In genomic region chr19:9047946-9048387, GRCm38 (mm10) we compare ENCODE assay signal across 15 mouse cellular contexts. TPM values are rescaled to one million over a fixed set of nuclear protein-coding genes. Genes with fewer than 3 reads are reported as not detected.
DNase-seq lines count a peak whose midpoint lies in the region; ATAC-seq and TF ChIP-seq lines count a peak whose summit lies in the region.
"Had no signal": no experiment of that assay in that cellular context is flagged by ENCODE, and none has a peak within 500 bp of the region (broad histone marks: within the 10 kb centered on the region; RNA-seq: fewer than 3 reads in every experiment).

No protein-coding gene starts in this region.

- no peak overlapping the region for H3K27ac ChIP-seq in heart, adult 2 months
- H3K27ac ChIP-seq in lung, embryonic 16.5 days (ENCODE audit: low read length): peak overlapping the region; percentile 79
- H3K27ac ChIP-seq: liver, embryonic 13.5 days had no signal

- H3K27me3 ChIP-seq in heart, adult 2 months (ENCODE audit: control insufficient read depth, insufficient read depth, low read length): no peaks in the 10 kb centered on the region
- H3K27me3 ChIP-seq in lung, embryonic 16.5 days (ENCODE audit: control insufficient read depth, insufficient read depth, low read depth, low read length): no peaks in the 10 kb centered on the region
- H3K27me3 ChIP-seq: liver, embryonic 13.5 days; Patski had no signal

- TF ChIP-seq POLR2A in heart, adult 2 months (IDR thresholded peaks at IDR 0.05; ENCODE audit: insufficient read depth, low read depth, low read length): no peak

- peak; percentile 76 for ATAC-seq in lung, embryonic 16.5 days (ENCODE audit: low read depth)
- ATAC-seq in megakaryocyte, adult 5-6 weeks (ENCODE audit: poor library complexity, severe bottlenecking): no peak
- ATAC-seq: hindbrain, embryonic 16.5 days; Patski had no signal

- WGBS in heart, adult 2 months: 16% methylated on average over 1 of the region's 1 CpGs
- WGBS in lung, embryonic 16.5 days: 10% methylated on average over 1 of the region's 1 CpGs

- TF ChIP-seq CTCF in heart, adult 2 months (IDR thresholded peaks at IDR 0.05): no peak

- no peak for TF ChIP-seq EP300 in heart, adult 2 months (IDR thresholded peaks at IDR 0.05; ENCODE audit: insufficient read depth, low read depth, low read length)

- intact Hi-C loops in heart, adult 2 months (cut with DNase I): no loop called here

- H3K4me2 ChIP-seq in lung, embryonic 16.5 days (ENCODE audit: low read depth, low read length): no peak overlapping the region

- peak; percentile 89 for DNase-seq in heart, adult 11 months
- DNase-seq in heart, adult 2 months: no peak
- peak; percentile 33 to 47 for DNase-seq in kidney, postnatal 36 days
- no peak for DNase-seq in kidney, adult 8-10 months
- peak; percentile 83 for DNase-seq in adipocyte (ENCODE audit: low spot score)
- DNase-seq in cerebellum, adult 11-12 months: no peak
- DNase-seq: B cell, adult 2 months; cerebellum, postnatal 14 days; liver, embryonic 13.5 days had no signal

- H3K9me3 ChIP-seq in lung, embryonic 16.5 days (ENCODE audit: control insufficient read depth, low read length): no peaks in the 10 kb centered on the region

- no peaks in the 10 kb centered on the region for H3K79me2 ChIP-seq in heart, adult 2 months (replicated peaks; ENCODE audit: control insufficient read depth, insufficient read depth, low read length)

- no peak overlapping the region for H3K4me3 ChIP-seq in heart, adult 2 months
- H3K4me3 ChIP-seq in lung, embryonic 16.5 days (ENCODE audit: low read length): no peak overlapping the region
- H3K4me3 ChIP-seq: liver, embryonic 13.5 days had no signal

- no peaks in the 10 kb centered on the region; the same call in 1 of the 2 replicates for H3K4me1 ChIP-seq in heart, adult 2 months (ENCODE audit: control insufficient read depth, insufficient read depth, low read length)
- H3K4me1 ChIP-seq in lung, embryonic 16.5 days (replicated peaks; ENCODE audit: control insufficient read depth, insufficient read depth, low read length): peaks cover 18% of the 10 kb centered on the region

- H3K36me3 ChIP-seq in heart, adult 2 months (ENCODE audit: control insufficient read depth, insufficient read depth, low read length): no peaks in the 10 kb centered on the region
- H3K36me3 ChIP-seq in lung, embryonic 16.5 days (ENCODE audit: control insufficient read depth, insufficient read depth, low read length): no peaks in the 10 kb centered on the region

- no peak overlapping the region for H3K9ac ChIP-seq in heart, adult 2 months (ENCODE audit: low read depth, low read length)
- no peak overlapping the region for H3K9ac ChIP-seq in lung, embryonic 16.5 days (ENCODE audit: low read length)
- H3K9ac ChIP-seq: liver, embryonic 13.5 days had no signal

RNA-seq across cellular contexts. Expression of gene Scgb1a1, which starts 39.8 kb away (rescaled TPM):
- under 1 TPM in 1 of 2 experiments, not detected in 1; 0.73 TPM for total RNA-seq in heart, adult 2 months (2021)
- polyA plus RNA-seq in heart, adult 2 months (2012; rRNA removed): 0.50 and 2,957 TPM in 2 replicates
- 25.3 and 50.5 TPM in 2 replicates for polyA plus RNA-seq in lung, embryonic 16.5 days (2015; fragmentation: Nextera tagmentation; extraction: Ambion mirVana)
- 0.82 and 1.5 TPM in 2 replicates for total RNA-seq in megakaryocyte, adult 5-6 weeks (2015)
- 1.6 TPM in 1 of 2 replicates, not detected in the other for total RNA-seq in megakaryocyte, adult 5-6 weeks (2017)
- total RNA-seq: adrenal gland, postnatal 4 days; layer of hippocampus, postnatal 25 days had no signal
- polyA plus RNA-seq: hindbrain, embryonic 16.5 days; liver, embryonic 13.5 days; Patski had no signal

RNA-seq across cellular contexts. Expression of gene Ahnak, which starts 58.9 kb away (rescaled TPM):
- total RNA-seq in heart, adult 2 months (2021): 100 to 1,000 TPM; 299 to 348 TPM
- polyA plus RNA-seq in heart, adult 2 months (2012; rRNA removed): 23.0 and 42.5 TPM in 2 replicates
- 30.5 and 31.0 TPM in 2 replicates for polyA plus RNA-seq in lung, embryonic 16.5 days (2015; fragmentation: Nextera tagmentation; extraction: Ambion mirVana)
- 372 and 397 TPM in 2 replicates for total RNA-seq in megakaryocyte, adult 5-6 weeks (2015)
- total RNA-seq in megakaryocyte, adult 5-6 weeks (2017): 659 and 727 TPM in 2 replicates

Comparison
In these comparisons a context has a peak if more than half of its experiments do, and no peak if none do; other contexts are left out.
1. DNase-seq: peak in heart, adult 11 months (single experiment), kidney, postnatal 36 days (2 of 2) and adipocyte (single experiment); none in heart, adult 2 months (0 of 2), kidney, adult 8-10 months (0 of 2) and cerebellum, adult 11-12 months (single experiment).